Mouse (Mus musculus) stomach, postnatal 0 days (tissue): ENCODE results near the gene Rsbn1l.

Experiments
- CTCF ChIP-seq: IDR thresholded peaks from 2 replicates; pipeline ENCODE4 v1.5.1; 2016; ENCODE audit warnings: antibody characterized with exemption, low read depth, mild to moderate bottlenecking, moderate library complexity
- EP300 ChIP-seq: optimal IDR thresholded peaks from 2 replicates; pipeline ENCODE3; 2016; ENCODE audit warnings: antibody characterized with exemption

DNA sequence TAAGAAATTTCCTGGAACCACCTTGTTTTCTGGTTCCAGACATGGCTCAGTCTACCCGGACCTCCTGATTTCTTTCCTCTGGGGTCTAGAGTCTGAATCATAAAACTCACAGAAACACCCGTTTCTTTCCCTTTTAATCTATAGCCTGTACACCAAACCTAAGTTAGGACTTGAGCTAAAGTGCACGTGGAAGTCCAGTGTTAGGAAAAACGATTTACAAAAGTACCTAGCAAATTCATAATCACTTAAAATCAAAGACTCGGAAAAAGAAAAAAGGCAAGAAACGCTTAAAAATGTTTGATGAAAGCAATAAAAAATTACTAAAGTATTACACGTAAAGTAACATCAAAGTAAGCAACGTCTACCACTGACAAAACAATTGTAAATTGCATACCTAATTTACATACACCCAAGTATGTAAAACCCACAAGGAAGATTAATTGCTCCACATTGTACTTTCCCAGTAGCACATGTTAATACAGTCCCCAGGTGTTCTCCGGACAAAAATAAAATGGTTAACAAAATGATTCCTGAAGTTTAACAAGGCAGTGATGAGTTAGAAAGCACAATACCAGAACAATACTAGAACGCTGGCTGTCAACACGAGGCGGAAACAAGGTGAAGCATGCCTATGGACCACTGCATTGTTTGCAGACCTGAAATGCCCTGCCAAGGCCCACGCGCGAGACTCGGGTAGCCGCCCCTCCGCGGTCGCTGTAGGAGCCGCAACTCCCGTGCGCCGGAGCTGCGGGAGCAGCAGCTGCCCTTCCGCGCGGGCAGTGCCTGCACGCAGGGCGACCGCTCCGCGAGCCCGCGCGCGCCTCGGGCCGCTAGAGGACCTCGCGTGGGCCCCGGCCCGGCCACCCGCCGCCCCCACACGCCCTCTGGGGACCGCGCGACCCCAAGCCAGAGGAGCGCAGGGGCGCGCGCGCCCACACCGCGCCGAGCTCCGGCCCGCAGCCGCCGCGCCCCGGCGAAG is 75.1 kb downstream of the Rsbn1l start:
- TF ChIP-seq EP300 (no peak), CTCF (peak; percentile 16; the same call in 1 of the 2 replicates)
